In genomic region chr17:30255928-30256560, GRCm38 (mm10) we compare ENCODE assay signal across 15 mouse cellular contexts.
DNase-seq lines count a peak whose midpoint lies in the region; ATAC-seq and TF ChIP-seq lines count a peak whose summit lies in the region.
"Had no signal": no experiment of that assay in that cellular context is flagged by ENCODE, and none has a peak within 500 bp of the region (broad histone marks: within the 10 kb centered on the region; RNA-seq: fewer than 3 reads in every experiment).

No protein-coding gene starts in this region.

- H3K9me3 ChIP-seq in neural tube, embryonic 11.5 days (ENCODE audit: control insufficient read depth, low read length), result no peaks in the 10 kb centered on the region
- H3K9me3 ChIP-seq in neural tube, embryonic 15.5 days (replicated peaks), result no peaks in the 10 kb centered on the region
- H3K9me3 ChIP-seq in hindbrain, embryonic 13.5 days, result no peaks in the 10 kb centered on the region
- no peaks in the 10 kb centered on the region for H3K9me3 ChIP-seq in midbrain, embryonic 15.5 days
- H3K9me3 ChIP-seq: embryonic facial prominence, embryonic 15.5 days; hindbrain, embryonic 15.5 days; kidney, embryonic 15.5 days had no signal

- WGBS in neural tube, embryonic 11.5 days, result 67% methylated on average over 8 of the region's 8 CpGs
- WGBS in neural tube, embryonic 15.5 days, result 59% methylated on average over 8 of the region's 8 CpGs
- WGBS in hindbrain, embryonic 13.5 days, result 54% methylated on average over 8 of the region's 8 CpGs
- WGBS in midbrain, embryonic 15.5 days, result 64% methylated on average over 8 of the region's 8 CpGs

- peak overlapping the region; percentile 75 for H3K27ac ChIP-seq in gastrocnemius, adult 2 months
- H3K27ac ChIP-seq in neural tube, embryonic 11.5 days (ENCODE audit: low read depth, low read length), result no peak overlapping the region
- H3K27ac ChIP-seq in neural tube, embryonic 15.5 days (replicated peaks), result no peak overlapping the region
- peak overlapping the region; percentile 46 for H3K27ac ChIP-seq in hindbrain, embryonic 13.5 days
- H3K27ac ChIP-seq in midbrain, embryonic 15.5 days, result peak overlapping the region; percentile 59
- H3K27ac ChIP-seq: embryonic facial prominence, embryonic 15.5 days; hindbrain, embryonic 15.5 days; kidney, embryonic 15.5 days had no signal

- ATAC-seq in neural tube, embryonic 11.5 days (ENCODE audit: insufficient read depth, low FRiP score, low TSS enrichment), result no peak
- ATAC-seq in neural tube, embryonic 15.5 days (ENCODE audit: low FRiP score), result no peak
- no peak for ATAC-seq in hindbrain, embryonic 13.5 days (ENCODE audit: low FRiP score)
- no peak for ATAC-seq in midbrain, embryonic 15.5 days (replicated peaks)
- ATAC-seq: activated CD4-positive, CD25-positive, alpha-beta regulatory T cell, adult 4 months had no signal

- no peaks in the 10 kb centered on the region for H3K36me3 ChIP-seq in neural tube, embryonic 11.5 days (ENCODE audit: control insufficient read depth, insufficient read depth, low read length)
- H3K36me3 ChIP-seq in neural tube, embryonic 15.5 days, result no peaks in the 10 kb centered on the region
- H3K36me3 ChIP-seq in hindbrain, embryonic 13.5 days, result no peaks in the 10 kb centered on the region
- no peaks in the 10 kb centered on the region for H3K36me3 ChIP-seq in midbrain, embryonic 15.5 days (replicated peaks)
- H3K36me3 ChIP-seq: embryonic facial prominence, embryonic 15.5 days; hindbrain, embryonic 15.5 days; kidney, embryonic 15.5 days had no signal

- DNase-seq in gastrocnemius, adult 2 months, result peak; percentile 69
- no peak for DNase-seq in gastrocnemius, adult 8-10 months (ENCODE audit: low spot score in 2 of 2)
- DNase-seq in neural tube, embryonic 11.5 days (ENCODE audit: low spot score), result peak; percentile 38
- no peak for DNase-seq in c-Kit-positive CD71-positive TER-119-positive erythroid progenitor cells, embryonic 14.5 days (ENCODE audit: low spot score)
- DNase-seq: cerebellum, adult 9-11 months; liver; lung, embryonic 14.5 days; thymus, postnatal 25 days had no signal

- intact Hi-C loops in gastrocnemius, adult 2 months (cut with DNase I), result no loop called here

- no peaks in the 10 kb centered on the region for H3K27me3 ChIP-seq in neural tube, embryonic 11.5 days (ENCODE audit: control insufficient read depth, insufficient read depth, low read length)
- no peaks in the 10 kb centered on the region for H3K27me3 ChIP-seq in neural tube, embryonic 15.5 days (replicated peaks)
- no peaks in the 10 kb centered on the region for H3K27me3 ChIP-seq in hindbrain, embryonic 13.5 days
- no peaks in the 10 kb centered on the region for H3K27me3 ChIP-seq in midbrain, embryonic 15.5 days (replicated peaks)
- H3K27me3 ChIP-seq: embryonic facial prominence, embryonic 15.5 days; hindbrain, embryonic 15.5 days; kidney, embryonic 15.5 days had no signal

- TF ChIP-seq CTCF in gastrocnemius, adult 2 months (IDR thresholded peaks at IDR 0.05), result no peak

- H3K4me3 ChIP-seq in gastrocnemius, adult 2 months, result no peak overlapping the region
- H3K4me3 ChIP-seq in neural tube, embryonic 11.5 days (ENCODE audit: low read depth, low read length), result no peak overlapping the region
- H3K4me3 ChIP-seq in neural tube, embryonic 15.5 days (replicated peaks), result no peak overlapping the region
- no peak overlapping the region for H3K4me3 ChIP-seq in hindbrain, embryonic 13.5 days
- H3K4me3 ChIP-seq in midbrain, embryonic 15.5 days, result no peak overlapping the region
- H3K4me3 ChIP-seq: embryonic facial prominence, embryonic 15.5 days; hindbrain, embryonic 15.5 days; kidney, embryonic 15.5 days had no signal

- no peak overlapping the region for H3K9ac ChIP-seq in neural tube, embryonic 11.5 days (ENCODE audit: low read length)
- no peak overlapping the region for H3K9ac ChIP-seq in neural tube, embryonic 15.5 days (replicated peaks)
- peak overlapping the region; percentile 10; the same call in 1 of the 2 replicates for H3K9ac ChIP-seq in hindbrain, embryonic 13.5 days
- H3K9ac ChIP-seq in midbrain, embryonic 15.5 days, result no peak overlapping the region
- H3K9ac ChIP-seq: embryonic facial prominence, embryonic 15.5 days; hindbrain, embryonic 15.5 days; kidney, embryonic 15.5 days; lung, embryonic 14.5 days had no signal

- peaks cover 20% of the 10 kb centered on the region for H3K4me1 ChIP-seq in neural tube, embryonic 11.5 days (ENCODE audit: control insufficient read depth, insufficient read depth, low read length)
- peaks cover 45% of the 10 kb centered on the region for H3K4me1 ChIP-seq in neural tube, embryonic 15.5 days
- H3K4me1 ChIP-seq in hindbrain, embryonic 13.5 days (replicated peaks), result peaks cover 68% of the 10 kb centered on the region
- peaks cover 34% of the 10 kb centered on the region for H3K4me1 ChIP-seq in midbrain, embryonic 15.5 days

- H3K4me2 ChIP-seq in neural tube, embryonic 11.5 days (ENCODE audit: low read depth), result no peak overlapping the region
- H3K4me2 ChIP-seq in neural tube, embryonic 15.5 days, result no peak overlapping the region
- H3K4me2 ChIP-seq in hindbrain, embryonic 13.5 days, result no peak overlapping the region
- no peak overlapping the region for H3K4me2 ChIP-seq in midbrain, embryonic 15.5 days
- H3K4me2 ChIP-seq: embryonic facial prominence, embryonic 15.5 days; hindbrain, embryonic 15.5 days; kidney, embryonic 15.5 days; lung, embryonic 14.5 days had no signal

Comparison
In these comparisons a context has a peak if more than half of its experiments do, and no peak if none do; other contexts are left out.
1. DNase-seq: peak in gastrocnemius, adult 2 months (single experiment) and neural tube, embryonic 11.5 days (single experiment); none in gastrocnemius, adult 8-10 months (0 of 2) and c-Kit-positive CD71-positive TER-119-positive erythroid progenitor cells, embryonic 14.5 days (single experiment).
2. H3K27ac ChIP-seq: peak in gastrocnemius, adult 2 months (single experiment), hindbrain, embryonic 13.5 days (single experiment) and midbrain, embryonic 15.5 days (single experiment); none in neural tube, embryonic 11.5 days (single experiment) and neural tube, embryonic 15.5 days (single experiment).